Mouse (Mus musculus) skeletal muscle tissue, adult 2 months (tissue): Measurements from ENCODE around the gene Elovl3.
"Not testable (repeated sequence)": the region's sequence is repeated elsewhere in the genome, so short reads cannot be mapped to it uniquely, and the experiment has no call there.

Source experiments
- DNase-seq: peaks from one replicate; pipeline ENCODE4 v3.0.0-alpha.2; 2012; ENCODE audit warnings: low read depth, low spot score

Gene Elovl3

GRCm38 (mm10) chr19:46135789-46136638 is 4.3 kb downstream of the Elovl3 start:
- DNase-seq: peak; percentile 83

- DNase-seq: no peak
Observed at GRCm38 (mm10) chr19:46136639-46137580, 5.2 kb downstream of the Elovl3 start.

- no peak for DNase-seq
Observed at GRCm38 (mm10) chr19:46140324-46140723, 8.6 kb downstream of the Elovl3 start.

GRCm38 (mm10) chr19:46141091-46141490 is 9.4 kb downstream of the Elovl3 start:
- peak; percentile 25 for DNase-seq

- DNase-seq: peak; percentile 45
Observed at GRCm38 (mm10) chr19:46147511-46148371, 16.0 kb downstream of the Elovl3 start, which contains the start of gene Pitx3. Pitx3 (minus strand) TSS chr19:46148326.

GRCm38 (mm10) chr19:46148372-46148760 is 16.7 kb downstream of the Elovl3 start:
- DNase-seq: peak; percentile 82

GRCm38 (mm10) chr19:46149091-46149490 is 17.4 kb downstream of the Elovl3 start:
- no peak for DNase-seq

- DNase-seq: peak; percentile 98
Observed at GRCm38 (mm10) chr19:46152127-46152803, 20.6 kb downstream of the Elovl3 start, which contains the start of gene Gbf1. Gbf1 (plus strand) TSS chr19:46152509.

- DNase-seq: no peak
Observed at GRCm38 (mm10) chr19:46165950-46166349, 34.3 kb downstream of the Elovl3 start.

- not testable (repeated sequence) for DNase-seq
Observed at GRCm38 (mm10) chr19:46167169-46167568, 35.5 kb downstream of the Elovl3 start.

GRCm38 (mm10) chr19:46169396-46169795 is 37.7 kb downstream of the Elovl3 start:
- DNase-seq: no peak

- DNase-seq: no peak
Observed at GRCm38 (mm10) chr19:46169913-46170312, 38.2 kb downstream of the Elovl3 start.

GRCm38 (mm10) chr19:46172541-46172940 is 40.8 kb downstream of the Elovl3 start:
- DNase-seq: no peak

- no peak for DNase-seq
Observed at GRCm38 (mm10) chr19:46175173-46175572, 43.5 kb downstream of the Elovl3 start.

GRCm38 (mm10) chr19:46177046-46177445 is 45.3 kb downstream of the Elovl3 start:
- no peak for DNase-seq

GRCm38 (mm10) chr19:46180274-46180673 is 48.6 kb downstream of the Elovl3 start:
- no peak for DNase-seq

- no peak for DNase-seq
Observed at GRCm38 (mm10) chr19:46182241-46182640, 50.5 kb downstream of the Elovl3 start.
